Mouse (Mus musculus): ENCODE measurements around the gene Pdhx. TPM values are rescaled to one million over a fixed set of nuclear protein-coding genes. Genes with fewer than 3 reads are reported as not detected.

Pdhx gene
- polyA plus RNA-seq, 1 experiment from 2014 or later, result 59.3 TPM

- no peaks in the 10 kb centered on the region for H3K36me3 ChIP-seq (ENCODE audit: poor library complexity, severe bottlenecking)
- H3K4me2 ChIP-seq, result no peak overlapping the region
- no peak overlapping the region for H3K27ac ChIP-seq
- H3K9me3 ChIP-seq (replicated peaks), result no peaks in the 10 kb centered on the region
- WGBS, result 69% methylated on average over 7 of the region's 7 CpGs
- no peaks in the 10 kb centered on the region for H3K4me1 ChIP-seq
- no peak overlapping the region for H3K9ac ChIP-seq
- H3K4me3 ChIP-seq, result no peak overlapping the region
- no peaks in the 10 kb centered on the region for H3K27me3 ChIP-seq
- no peak for ATAC-seq
Observed at GRCm38 (mm10) chr2:103004599-103004998, 68.7 kb downstream of the Pdhx start.

- 84% methylated on average over 6 of the region's 6 CpGs for WGBS
- H3K36me3 ChIP-seq (ENCODE audit: poor library complexity, severe bottlenecking), result no peaks in the 10 kb centered on the region
- peaks cover 5% of the 10 kb centered on the region; the same call in 1 of the 2 replicates for H3K4me1 ChIP-seq
- H3K27me3 ChIP-seq, result no peaks in the 10 kb centered on the region
- H3K9me3 ChIP-seq (replicated peaks), result no peaks in the 10 kb centered on the region
- no peak overlapping the region for H3K4me2 ChIP-seq
- no peak overlapping the region for H3K27ac ChIP-seq
- no peak overlapping the region for H3K4me3 ChIP-seq
- no peak overlapping the region for H3K9ac ChIP-seq
- no peak for ATAC-seq
Observed at GRCm38 (mm10) chr2:102999153-102999575, 74.1 kb downstream of the Pdhx start.

GRCm38 (mm10) chr2:102998356-102998755 lies 75.0 kb downstream of the Pdhx start:
- H3K36me3 ChIP-seq (ENCODE audit: poor library complexity, severe bottlenecking), result no peaks in the 10 kb centered on the region
- WGBS, result 34% methylated on average over 5 of the region's 5 CpGs

DNA sequence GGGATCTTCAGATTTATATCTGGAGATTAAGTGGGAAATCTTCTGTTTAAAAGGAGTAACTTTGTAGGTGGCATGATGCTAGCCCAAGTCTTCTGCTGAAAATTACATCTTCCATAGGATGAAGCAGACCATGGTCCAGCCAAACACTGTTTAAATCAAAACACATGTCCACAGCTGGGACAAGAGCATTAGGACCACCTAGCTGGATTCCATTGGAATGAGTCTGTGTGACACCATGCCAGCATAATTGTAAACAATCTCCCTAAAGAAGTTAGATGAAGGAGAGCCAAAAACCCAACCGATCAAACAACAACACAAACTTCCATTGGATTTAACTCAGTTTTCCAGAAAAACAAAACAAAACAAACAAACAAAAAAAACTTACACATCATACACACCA lies 75.4 kb downstream of the Pdhx start:
- 63% methylated on average over 1 of the region's 1 CpGs for WGBS
- Histone ChIP-seq H3K9me3 (replicated peaks) (no peaks in the 10 kb centered on the region), H3K36me3 (ENCODE audit: poor library complexity, severe bottlenecking) (no peaks in the 10 kb centered on the region), H3K4me1 (peaks cover 5% of the 10 kb centered on the region; the same call in 1 of the 2 replicates), H3K27ac (no peak overlapping the region), H3K27me3 (no peaks in the 10 kb centered on the region), H3K9ac (no peak overlapping the region), H3K4me2 (no peak overlapping the region), H3K4me3 (no peak overlapping the region)
- no peak for ATAC-seq

More at GRCm38 (mm10) chr2:102998356-102998755, 75.0 kb downstream of the Pdhx start:
- Histone ChIP-seq H3K9ac (no peak overlapping the region), H3K27me3 (no peaks in the 10 kb centered on the region), H3K4me3 (no peak overlapping the region), H3K4me1 (peaks cover 5% of the 10 kb centered on the region; the same call in 1 of the 2 replicates), H3K27ac (no peak overlapping the region), H3K4me2 (no peak overlapping the region), H3K9me3 (replicated peaks) (no peaks in the 10 kb centered on the region)
- ATAC-seq, result no peak

GRCm38 (mm10) chr2:102993841-102994607 lies 79.3 kb downstream of the Pdhx start:
- 94% methylated on average over 3 of the region's 3 CpGs for WGBS
- H3K4me3 ChIP-seq, result no peak overlapping the region

GRCm38 (mm10) chr2:102992405-102992804 lies 80.9 kb downstream of the Pdhx start:
- no peaks in the 10 kb centered on the region for H3K36me3 ChIP-seq (ENCODE audit: poor library complexity, severe bottlenecking)
- 91% methylated on average over 6 of the region's 6 CpGs for WGBS
- H3K4me1 ChIP-seq, result no peaks in the 10 kb centered on the region
- no peak for ATAC-seq
- no peak overlapping the region for H3K4me2 ChIP-seq
- no peaks in the 10 kb centered on the region for H3K27me3 ChIP-seq
- H3K9me3 ChIP-seq (replicated peaks), result no peaks in the 10 kb centered on the region
- no peak overlapping the region for H3K4me3 ChIP-seq
- no peak overlapping the region for H3K9ac ChIP-seq
- H3K27ac ChIP-seq, result no peak overlapping the region

More at GRCm38 (mm10) chr2:102993841-102994607, 79.3 kb downstream of the Pdhx start:
- Histone ChIP-seq H3K9me3 (replicated peaks) (no peaks in the 10 kb centered on the region), H3K27me3 (no peaks in the 10 kb centered on the region), H3K36me3 (ENCODE audit: poor library complexity, severe bottlenecking) (no peaks in the 10 kb centered on the region), H3K4me2 (no peak overlapping the region), H3K9ac (no peak overlapping the region), H3K27ac (no peak overlapping the region), H3K4me1 (peaks cover 5% of the 10 kb centered on the region; the same call in 1 of the 2 replicates)
- no peak for ATAC-seq

GRCm38 (mm10) chr2:102990301-102990702 lies 83.0 kb downstream of the Pdhx start:
- no peaks in the 10 kb centered on the region for H3K9me3 ChIP-seq (replicated peaks)
- H3K36me3 ChIP-seq (ENCODE audit: poor library complexity, severe bottlenecking), result no peaks in the 10 kb centered on the region
- no peak overlapping the region for H3K9ac ChIP-seq
- WGBS, result 76% methylated on average over 2 of the region's 2 CpGs
- H3K27ac ChIP-seq, result no peak overlapping the region
- H3K27me3 ChIP-seq, result no peaks in the 10 kb centered on the region
- H3K4me1 ChIP-seq, result no peaks in the 10 kb centered on the region
- ATAC-seq, result no peak
- H3K4me2 ChIP-seq, result no peak overlapping the region
- no peak overlapping the region for H3K4me3 ChIP-seq

DNA sequence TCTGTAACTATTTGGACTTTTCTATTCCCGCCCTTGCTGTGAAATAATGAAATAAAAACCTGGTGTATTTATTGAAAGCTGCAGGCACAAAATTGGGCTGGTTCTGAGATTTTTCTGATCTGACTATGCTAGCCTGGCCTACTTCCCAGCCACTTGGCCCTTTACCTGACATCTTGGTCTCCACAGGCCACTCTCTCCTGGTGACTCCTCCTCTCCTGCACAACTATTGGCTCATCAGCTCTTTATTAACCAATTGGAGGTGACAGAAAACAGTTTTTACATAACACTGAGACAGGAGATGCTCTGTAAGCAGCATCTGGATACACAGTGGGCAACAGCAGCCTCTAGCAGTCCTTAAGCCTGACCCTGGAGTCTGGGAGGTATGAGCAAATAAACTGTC lies 83.9 kb downstream of the Pdhx start:
- WGBS, result 95% methylated on average over 1 of the region's 1 CpGs
- Histone ChIP-seq H3K36me3 (ENCODE audit: poor library complexity, severe bottlenecking) (no peaks in the 10 kb centered on the region), H3K9ac (no peak overlapping the region), H3K9me3 (replicated peaks) (no peaks in the 10 kb centered on the region), H3K4me1 (no peaks in the 10 kb centered on the region), H3K4me3 (no peak overlapping the region), H3K4me2 (no peak overlapping the region), H3K27ac (no peak overlapping the region), H3K27me3 (no peaks in the 10 kb centered on the region)
- ATAC-seq, result no peak

DNA sequence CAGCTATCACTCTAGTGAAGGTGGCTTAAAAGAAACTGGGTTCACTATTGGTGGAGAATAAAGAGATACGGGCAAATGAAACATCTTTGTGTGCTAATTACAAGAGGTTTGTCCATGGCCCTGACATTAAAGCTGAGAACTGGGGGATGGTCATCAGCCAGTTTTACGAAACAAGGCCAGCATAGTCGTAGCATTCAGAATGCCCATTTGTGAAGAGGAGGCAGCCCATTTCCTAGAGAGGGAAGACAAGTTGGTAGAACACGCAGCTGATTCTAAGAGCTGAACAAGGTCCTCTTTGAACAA lies 85.7 kb downstream of the Pdhx start:
- Histone ChIP-seq H3K4me3 (no peak overlapping the region), H3K9ac (no peak overlapping the region), H3K9me3 (replicated peaks) (no peaks in the 10 kb centered on the region), H3K27me3 (no peaks in the 10 kb centered on the region), H3K36me3 (ENCODE audit: poor library complexity, severe bottlenecking) (no peaks in the 10 kb centered on the region), H3K4me2 (no peak overlapping the region), H3K4me1 (no peaks in the 10 kb centered on the region), H3K27ac (no peak overlapping the region)
- ATAC-seq, result no peak
- WGBS, result 95% methylated on average over 4 of the region's 4 CpGs

- no peak for ATAC-seq
- no peaks in the 10 kb centered on the region for H3K9me3 ChIP-seq (replicated peaks)
- no peak overlapping the region for H3K4me2 ChIP-seq
- no peaks in the 10 kb centered on the region for H3K27me3 ChIP-seq
- no peak overlapping the region for H3K27ac ChIP-seq
- H3K4me1 ChIP-seq, result no peaks in the 10 kb centered on the region
- no peak overlapping the region for H3K4me3 ChIP-seq
- H3K9ac ChIP-seq, result no peak overlapping the region
- 92% methylated on average over 6 of the region's 6 CpGs for WGBS
- no peaks in the 10 kb centered on the region for H3K36me3 ChIP-seq (ENCODE audit: poor library complexity, severe bottlenecking)
Observed at GRCm38 (mm10) chr2:102986964-102987707, 86.2 kb downstream of the Pdhx start.

DNA sequence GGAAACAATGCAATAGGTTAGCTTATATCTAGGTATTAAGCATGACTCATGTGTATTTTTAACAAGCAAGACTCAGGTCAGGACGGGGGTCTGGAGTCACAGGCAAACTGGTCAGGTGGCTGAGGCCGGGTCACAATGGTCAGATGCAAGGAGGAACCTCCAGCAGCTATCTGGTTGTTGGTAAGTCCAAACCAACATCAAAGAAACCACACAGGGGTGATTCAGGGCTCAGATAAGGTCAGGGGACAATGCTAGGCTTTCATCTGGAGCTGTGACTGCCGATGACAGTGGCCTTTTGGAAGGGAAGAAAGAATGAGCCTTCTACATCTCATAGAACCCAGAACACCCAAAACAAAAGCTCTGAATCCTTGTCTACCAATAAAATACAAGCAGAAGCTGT lies 86.9 kb downstream of the Pdhx start:
- Histone ChIP-seq H3K27me3 (no peaks in the 10 kb centered on the region), H3K4me1 (no peaks in the 10 kb centered on the region), H3K9me3 (replicated peaks) (no peaks in the 10 kb centered on the region), H3K4me3 (no peak overlapping the region), H3K27ac (no peak overlapping the region), H3K4me2 (no peak overlapping the region), H3K36me3 (ENCODE audit: poor library complexity, severe bottlenecking) (no peaks in the 10 kb centered on the region), H3K9ac (no peak overlapping the region)
- 89% methylated on average over 3 of the region's 3 CpGs for WGBS
- ATAC-seq, result no peak

DNA sequence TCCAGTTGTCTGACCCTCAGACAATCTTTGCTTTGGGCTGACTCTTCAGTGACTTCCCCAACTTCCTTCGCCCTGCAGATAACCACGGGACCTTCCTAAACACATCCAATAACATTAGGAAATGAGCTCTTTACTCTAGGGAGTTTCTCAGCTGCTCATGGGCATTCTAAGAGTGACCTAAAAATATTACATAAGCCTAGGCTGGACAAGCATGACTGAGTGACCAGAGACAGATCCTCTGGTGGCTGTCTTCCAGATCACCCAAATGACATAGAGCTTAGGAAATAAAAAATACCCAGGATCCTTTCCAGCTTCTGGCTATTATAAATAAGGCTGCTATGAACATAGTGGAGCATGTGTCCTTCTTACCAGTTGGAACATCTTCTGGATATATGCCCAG lies 90.5 kb downstream of the Pdhx start:
- H3K27me3 ChIP-seq, result no peaks in the 10 kb centered on the region
- no peak overlapping the region for H3K4me2 ChIP-seq
- no peak overlapping the region for H3K27ac ChIP-seq
- H3K4me1 ChIP-seq, result no peaks in the 10 kb centered on the region
- no peaks in the 10 kb centered on the region for H3K9me3 ChIP-seq (replicated peaks)
- ATAC-seq, result no peak
- 92% methylated on average over 2 of the region's 2 CpGs for WGBS
- no peak overlapping the region for H3K9ac ChIP-seq
- no peaks in the 10 kb centered on the region for H3K36me3 ChIP-seq (ENCODE audit: poor library complexity, severe bottlenecking)
- no peak overlapping the region for H3K4me3 ChIP-seq

All from forebrain, embryonic 13.5 days (tissue).